Mouse (Mus musculus): Measurements from ENCODE around the gene Dse.

Gene Dse

DNA sequence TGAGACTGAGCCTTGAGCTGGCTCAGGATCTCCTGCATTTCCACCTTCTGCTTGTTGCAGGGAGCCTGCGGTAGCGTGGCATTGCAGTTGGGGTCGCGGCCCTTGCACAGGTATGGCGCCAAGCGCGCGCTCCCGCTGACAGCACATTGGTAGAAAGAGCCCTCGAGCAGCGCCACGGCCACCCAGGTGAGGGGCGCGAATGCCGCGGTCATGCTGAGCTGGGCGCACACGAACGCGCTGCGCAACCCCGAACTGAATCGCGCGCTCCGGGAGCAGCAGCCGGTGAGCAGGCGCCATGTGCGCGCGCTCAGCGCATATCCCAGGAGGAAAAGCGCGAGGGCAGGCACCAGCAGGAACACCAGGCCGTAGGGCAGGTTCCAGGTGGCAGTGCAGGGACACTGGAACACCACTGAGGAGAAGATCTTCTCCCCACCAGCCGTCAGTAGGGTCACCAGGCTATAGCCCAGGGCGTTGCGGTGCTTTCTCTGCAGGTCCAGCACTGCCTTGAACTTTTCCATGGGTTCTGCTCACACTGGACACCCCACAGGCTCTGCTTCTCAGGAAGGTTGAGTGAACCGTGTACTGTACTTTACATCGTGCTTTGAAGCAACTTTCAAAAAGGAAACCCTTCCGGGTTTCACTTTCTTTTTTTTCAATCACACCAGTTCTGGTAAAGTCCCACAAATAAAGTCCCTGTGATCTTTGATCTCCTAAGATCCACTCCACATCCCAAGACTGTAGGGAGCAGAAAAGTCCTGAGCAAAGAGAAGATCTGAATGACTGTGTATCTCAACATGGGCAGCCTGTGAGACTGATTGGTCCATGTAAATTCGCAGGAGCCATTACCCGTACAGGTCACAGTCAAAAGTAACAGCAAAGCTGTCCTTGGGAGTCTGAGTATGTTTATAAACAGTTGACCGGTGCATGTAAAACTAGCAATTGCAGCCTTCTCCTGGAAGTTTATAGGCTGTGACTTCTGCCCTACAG lies 79.8 kb downstream of the Dse start, which contains the start of gene Calhm6:
Calhm6 (minus strand) TSS at position 593 of the 987 bp plus-strand sequence.
- peak; percentile 66 to 70 for DNase-seq

DNA sequence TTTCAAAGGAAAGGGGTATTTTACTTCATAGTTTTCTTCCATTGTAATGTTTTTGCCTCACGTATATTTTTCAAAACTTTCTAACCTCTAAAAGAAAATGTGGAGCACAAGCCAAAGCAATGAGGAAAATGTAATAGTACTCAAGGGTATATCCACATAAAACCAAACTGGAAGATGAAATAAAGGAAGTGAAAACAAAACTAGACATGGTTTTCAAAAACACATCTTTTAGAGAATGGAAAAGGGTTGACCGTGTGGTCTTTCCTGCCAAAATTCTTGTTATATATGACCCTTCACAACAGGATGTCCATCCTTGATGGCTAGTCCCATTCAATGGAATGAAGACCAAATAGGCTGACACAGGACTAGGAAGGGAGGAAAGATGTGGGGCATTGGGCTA lies 89.1 kb downstream of the Dse start:
- DNase-seq = peak in 1 of 2 experiments; percentile 11

DNA sequence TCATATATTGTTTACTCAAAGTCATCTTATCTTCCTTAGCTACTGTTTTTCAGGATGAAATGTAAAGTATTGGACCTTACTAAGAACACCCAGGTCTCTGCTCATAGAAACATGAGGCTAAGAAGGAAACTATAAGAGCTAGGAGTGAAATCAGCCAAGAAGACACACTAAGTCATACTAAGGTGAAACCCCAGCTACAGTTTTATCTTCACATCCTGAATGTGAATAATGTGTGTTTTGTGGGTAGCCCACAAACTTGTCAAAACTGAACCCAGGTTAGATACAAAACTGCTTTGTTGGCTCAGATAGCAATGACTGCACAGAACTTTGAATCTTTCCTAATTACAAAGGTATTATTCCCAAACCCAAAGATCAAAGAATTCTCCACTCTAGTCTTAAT lies 89.7 kb downstream of the Dse start:
- DNase-seq = no peak

DNA sequence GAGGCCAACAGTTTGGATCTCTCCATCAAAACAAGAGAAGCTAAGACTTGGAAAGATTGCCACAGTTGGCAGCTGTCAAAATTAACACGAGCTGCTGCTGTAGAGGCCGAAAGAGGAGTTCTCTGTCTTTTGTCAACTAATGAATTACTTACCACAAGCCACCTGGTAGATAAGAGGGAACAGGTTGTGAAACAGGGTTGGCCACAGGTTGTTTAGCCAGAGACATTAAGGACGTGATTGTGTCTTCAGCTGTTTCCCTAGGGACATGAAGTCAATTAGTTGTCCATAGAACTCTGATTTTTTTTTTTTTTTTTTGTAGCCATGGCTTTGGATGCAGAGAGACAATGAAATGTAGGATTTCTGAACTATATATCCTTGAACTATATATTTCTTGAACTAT lies 90.4 kb downstream of the Dse start:
- DNase-seq = no peak

DNA sequence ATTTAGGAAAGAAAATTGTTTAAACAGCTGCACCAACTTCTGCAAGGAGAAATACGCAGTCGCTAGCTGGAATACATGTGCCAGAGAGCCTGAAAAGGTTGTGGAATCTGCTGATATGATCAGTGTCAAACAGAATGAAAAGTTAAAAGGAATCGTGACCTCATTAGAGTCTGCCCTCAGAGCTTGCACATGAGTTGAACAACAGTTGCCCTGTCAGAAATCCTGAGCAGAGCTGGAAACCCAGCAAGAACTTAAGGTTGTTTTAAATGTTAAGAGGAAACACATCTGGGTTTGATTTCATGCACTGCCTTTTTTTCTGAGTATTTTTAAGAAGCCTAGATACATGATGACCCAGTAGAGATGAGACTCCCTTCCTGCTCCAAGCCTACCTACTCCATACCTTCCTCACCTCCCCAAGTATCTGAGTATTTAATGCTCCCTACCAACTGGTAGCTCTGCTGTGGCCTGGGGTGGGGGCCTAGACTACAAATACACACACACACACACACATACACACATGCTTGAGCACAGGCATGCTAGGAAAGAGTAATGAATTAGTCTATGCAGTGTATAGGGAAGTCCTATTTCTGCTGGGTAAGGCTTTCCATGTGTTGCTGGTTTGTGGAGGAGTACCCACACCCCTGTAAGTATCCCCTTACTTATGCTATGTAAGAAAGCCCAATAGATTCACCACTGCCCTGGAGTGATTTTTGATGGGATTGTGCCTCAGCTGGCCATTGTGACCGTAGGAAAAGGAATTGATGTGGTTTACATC lies 95.4 kb downstream of the Dse start:
- no peak for DNase-seq

DNA sequence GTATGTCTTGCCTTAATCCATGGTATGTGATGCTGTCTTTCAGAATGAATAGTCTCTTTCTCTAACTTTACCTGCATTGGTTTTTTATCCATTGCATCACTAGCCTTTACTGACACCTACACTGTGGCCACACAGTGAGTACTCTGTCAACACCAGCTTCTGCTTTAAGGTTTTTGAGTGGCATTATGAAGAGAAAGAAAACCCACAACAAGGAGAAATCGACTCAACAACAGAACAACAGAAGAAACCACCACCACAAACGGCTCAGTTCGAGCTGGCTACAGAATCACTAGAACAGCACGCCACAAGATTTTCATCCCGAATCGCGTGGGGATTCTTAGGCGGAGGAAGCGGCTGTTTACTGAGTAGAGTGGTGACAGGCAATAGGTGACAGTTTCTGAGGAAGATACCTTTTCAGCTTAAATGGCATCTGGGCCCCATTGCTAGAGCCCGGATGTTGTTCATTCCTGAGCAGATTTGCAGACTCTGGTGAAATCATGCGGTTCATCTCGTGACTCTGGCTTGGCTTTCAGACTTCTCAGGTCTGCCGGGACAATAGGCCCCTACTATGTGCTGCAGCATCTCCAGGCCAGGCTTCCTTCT lies 96.6 kb downstream of the Dse start:
- DNase-seq = no peak

All from B cell, adult 2 months (primary cell).